In the genomic region with DNA sequence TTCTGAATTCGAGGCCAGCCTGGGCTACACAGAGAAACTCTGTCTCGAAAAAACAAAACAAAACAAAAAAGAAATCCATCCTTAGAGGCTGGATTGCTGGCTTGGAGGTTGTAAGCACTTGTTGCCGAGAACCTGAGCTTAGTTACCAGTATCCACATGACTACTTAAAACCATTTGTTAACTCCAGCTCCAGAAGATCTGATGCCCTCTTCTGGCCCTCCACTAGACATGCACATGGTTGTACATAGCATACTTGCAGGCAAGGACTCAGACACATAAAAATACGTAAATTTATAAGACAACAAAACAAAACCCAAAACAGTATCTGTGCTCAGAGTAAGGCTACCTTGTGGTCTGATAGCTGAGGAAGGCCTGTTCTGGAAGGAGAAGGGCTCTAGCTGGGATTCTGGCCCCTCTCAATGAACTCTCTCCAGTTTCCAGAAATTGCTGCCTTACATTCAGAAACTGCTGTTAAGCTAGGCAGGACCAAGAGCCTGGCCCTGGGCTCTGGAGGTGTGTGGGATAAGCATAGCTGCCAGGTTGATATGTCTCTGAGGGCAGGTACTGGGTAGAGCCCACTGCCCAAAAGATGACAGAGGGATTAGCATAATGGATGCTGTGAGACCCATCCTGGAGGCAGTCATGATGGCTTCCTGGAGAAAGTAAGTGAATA, we compare ENCODE assay signal across 17 mouse cellular contexts. TPM values are rescaled to one million over a fixed set of nuclear protein-coding genes. Genes with fewer than 3 reads are reported as not detected.
DNase-seq lines count a peak whose midpoint lies in the region; ATAC-seq and TF ChIP-seq lines count a peak whose summit lies in the region.
"Had no signal": no experiment of that assay in that cellular context is flagged by ENCODE, and none has a peak within 500 bp of the region (broad histone marks: within the 10 kb centered on the region; RNA-seq: fewer than 3 reads in every experiment).

No protein-coding gene starts in this region.

- no peak for ATAC-seq in CD4-positive, CD25-positive, alpha-beta regulatory T cell, adult 4 months
- ATAC-seq in heart, postnatal 0 days (ENCODE audit: insufficient read depth, low read depth): no peak
- ATAC-seq in liver, embryonic 14.5 days (ENCODE audit: insufficient read depth): no peak
- no peak for ATAC-seq in liver, embryonic 11.5 days (replicated peaks; ENCODE audit: low FRiP score)
- ATAC-seq: forebrain, embryonic 13.5 days; hindbrain, embryonic 16.5 days had no signal

- intact Hi-C loops in heart, postnatal 25 days (cut with DNase I): no loop called here

- peak overlapping the region; percentile 13; the same call in 1 of the 2 replicates for H3K27ac ChIP-seq in heart, postnatal 0 days (ENCODE audit: low read depth)
- H3K27ac ChIP-seq in liver, embryonic 14.5 days: no peak overlapping the region
- no peak overlapping the region for H3K27ac ChIP-seq in liver, embryonic 11.5 days (ENCODE audit: low read depth, low read length)
- H3K27ac ChIP-seq: liver, embryonic 15.5 days had no signal

- peak; percentile 46 for DNase-seq in CD4-positive, CD25-positive, alpha-beta regulatory T cell, adult 2 months (ENCODE audit: low read depth, low spot score)
- no peak for DNase-seq in heart, postnatal 0 days (ENCODE audit: low spot score)
- no peak for DNase-seq in heart, postnatal 25 days (ENCODE audit: low spot score)
- DNase-seq in liver, embryonic 14.5 days (ENCODE audit: low read depth in 3 of 3, low spot score in 3 of 3): no peak
- DNase-seq in liver, embryonic 11.5 days (ENCODE audit: low spot score): no peak
- peak; percentile 48 for DNase-seq in induced T-regulatory cell, adult 2 months (ENCODE audit: low read depth)
- DNase-seq in frontal cortex, postnatal 14 days (ENCODE audit: low spot score in 2 of 2): no peak
- DNase-seq: adrenal gland, adult 2 months; gastrocnemius, postnatal 36 days had no signal

- no peak overlapping the region for H3K9ac ChIP-seq in heart, postnatal 0 days (replicated peaks; ENCODE audit: low read depth, low read length)
- H3K9ac ChIP-seq in liver, embryonic 14.5 days (replicated peaks): no peak overlapping the region
- H3K9ac ChIP-seq in liver, embryonic 11.5 days (ENCODE audit: low read depth, low read length): no peak overlapping the region
- H3K9ac ChIP-seq: liver, embryonic 15.5 days had no signal

- TF ChIP-seq CTCF in heart, postnatal 0 days (IDR thresholded peaks at IDR 0.05; ENCODE audit: low read depth): 0 out of 2 replicates have a peak, but pooled peaks have one; percentile 14
- TF ChIP-seq CTCF in liver, embryonic 14.5 days (IDR thresholded peaks at IDR 0.05; ENCODE audit: low read depth): peak; percentile 24; the same call in 1 of the 2 replicates

- 93% methylated on average over 4 of the region's 4 CpGs for WGBS in heart, postnatal 0 days
- 74% methylated on average over 4 of the region's 4 CpGs for WGBS in liver, embryonic 14.5 days (ENCODE audit: insufficient replicate concordance)
- WGBS in liver, embryonic 11.5 days: 82% methylated on average over 4 of the region's 4 CpGs

- no peak overlapping the region for H3K4me3 ChIP-seq in heart, postnatal 0 days (ENCODE audit: low read depth, low read length)
- no peak overlapping the region for H3K4me3 ChIP-seq in liver, embryonic 14.5 days (ENCODE audit: insufficient read depth in 1 of 2, low read depth in 2 of 2, low read length in 2 of 2)
- H3K4me3 ChIP-seq in liver, embryonic 11.5 days (ENCODE audit: low read depth, low read length): no peak overlapping the region
- H3K4me3 ChIP-seq: forebrain, embryonic 13.5 days; liver, embryonic 15.5 days had no signal

- no peak for TF ChIP-seq EP300 in heart, postnatal 0 days (IDR thresholded peaks at IDR 0.05; ENCODE audit: low read depth)
- TF ChIP-seq EP300 in liver, embryonic 14.5 days (IDR thresholded peaks at IDR 0.05; ENCODE audit: low read depth): no peak

- no peak overlapping the region for H3K4me2 ChIP-seq in heart, postnatal 0 days (ENCODE audit: low read depth, low read length)
- H3K4me2 ChIP-seq in liver, embryonic 14.5 days (ENCODE audit: low read depth): no peak overlapping the region
- no peak overlapping the region for H3K4me2 ChIP-seq in liver, embryonic 11.5 days
- H3K4me2 ChIP-seq: forebrain, embryonic 13.5 days; liver, embryonic 15.5 days had no signal

- peaks cover 58% of the 10 kb centered on the region for H3K4me1 ChIP-seq in heart, postnatal 0 days (ENCODE audit: control insufficient read depth, insufficient read depth)
- H3K4me1 ChIP-seq in liver, embryonic 14.5 days (replicated peaks; ENCODE audit: control insufficient read depth in 2 of 2, insufficient read depth in 2 of 2, low read length in 1 of 2): peaks cover 0 to 19% of the 10 kb centered on the region in 2 experiments; a peak in 2 of 4 replicates
- H3K4me1 ChIP-seq in liver, embryonic 11.5 days (replicated peaks; ENCODE audit: control insufficient read depth, insufficient read depth, low read length): peaks cover 16% of the 10 kb centered on the region

- H3K9me3 ChIP-seq in heart, postnatal 0 days (replicated peaks; ENCODE audit: control insufficient read depth, low read length): no peaks in the 10 kb centered on the region
- H3K9me3 ChIP-seq in liver, embryonic 14.5 days (ENCODE audit: control insufficient read depth, low read length): no peaks in the 10 kb centered on the region
- H3K9me3 ChIP-seq in liver, embryonic 11.5 days (ENCODE audit: control insufficient read depth, low read length): no peaks in the 10 kb centered on the region
- H3K9me3 ChIP-seq: forebrain, embryonic 13.5 days; liver, embryonic 15.5 days had no signal

- peaks cover 59% of the 10 kb centered on the region for H3K36me3 ChIP-seq in heart, postnatal 0 days (replicated peaks; ENCODE audit: control insufficient read depth, insufficient read depth, low read length)
- H3K36me3 ChIP-seq in liver, embryonic 14.5 days (replicated peaks; ENCODE audit: control insufficient read depth, insufficient read depth, low read depth): peaks cover 35% of the 10 kb centered on the region
- peaks cover 43% of the 10 kb centered on the region for H3K36me3 ChIP-seq in liver, embryonic 11.5 days (ENCODE audit: control insufficient read depth, insufficient read depth, low read length)

- H3K27me3 ChIP-seq in heart, postnatal 0 days (ENCODE audit: control insufficient read depth, insufficient read depth, low read length): no peaks in the 10 kb centered on the region
- no peaks in the 10 kb centered on the region for H3K27me3 ChIP-seq in liver, embryonic 14.5 days (ENCODE audit: control insufficient read depth, insufficient read depth, low read length)
- no peaks in the 10 kb centered on the region for H3K27me3 ChIP-seq in liver, embryonic 11.5 days (replicated peaks; ENCODE audit: control insufficient read depth, insufficient read depth, low read length)
- H3K27me3 ChIP-seq: forebrain, embryonic 13.5 days; liver, embryonic 15.5 days had no signal

RNA-seq across cellular contexts. Expression of a gene that starts 4.8 kb away (rescaled TPM):
- polyA plus RNA-seq in CD4-positive, CD25-positive, alpha-beta regulatory T cell, adult 4 months (2017; shearing (Covaris generic)): 1 to 10 TPM; 2.8 to 4.4 TPM
- 12.9 and 47.1 TPM in 2 replicates for total RNA-seq in heart, postnatal 0 days (2014; rRNA removed; ENCODE audit: low replicate concordance)
- 14.7 and 15.9 TPM in 2 replicates for polyA plus RNA-seq in heart, postnatal 0 days (2015; fragmentation: Nextera tagmentation; extraction: Ambion mirVana)
- 100 to 1,000 TPM in 1 of 2 experiments, 10 to 100 TPM in 1; 94.8 to 104 TPM for total RNA-seq in heart, postnatal 25 days (2021)
- polyA plus RNA-seq in liver, embryonic 14.5 days (2012; rRNA removed): 15.9 and 18.1 TPM in 2 replicates
- 9.8 and 10.3 TPM in 2 replicates for polyA plus RNA-seq in liver, embryonic 14.5 days (2014; fragmentation: Nextera tagmentation; extraction: Ambion mirVana)
- 10.5 and 11.7 TPM in 2 replicates for polyA plus RNA-seq in liver, embryonic 11.5 days (2014; fragmentation: Nextera tagmentation; extraction: Ambion mirVana)

RNA-seq across cellular contexts. Expression of a gene that starts 19.6 kb away (rescaled TPM):
- polyA plus RNA-seq in CD4-positive, CD25-positive, alpha-beta regulatory T cell, adult 4 months (2017; shearing (Covaris generic)): 1 to 10 TPM in 1 of 2 experiments, not detected in 1; 2.4 TPM
- not detected in 2 replicates for total RNA-seq in heart, postnatal 0 days (2014; rRNA removed; ENCODE audit: low replicate concordance)
- polyA plus RNA-seq in heart, postnatal 0 days (2015; fragmentation: Nextera tagmentation; extraction: Ambion mirVana): not detected in 2 replicates
- total RNA-seq in heart, postnatal 25 days (2021): under 1 TPM in 1 of 2 experiments, not detected in 1; 0.91 TPM
- polyA plus RNA-seq in liver, embryonic 14.5 days (2012; rRNA removed): not detected in 2 replicates
- polyA plus RNA-seq in liver, embryonic 14.5 days (2014; fragmentation: Nextera tagmentation; extraction: Ambion mirVana): not detected in 2 replicates
- polyA plus RNA-seq in liver, embryonic 11.5 days (2014; fragmentation: Nextera tagmentation; extraction: Ambion mirVana): not detected in 2 replicates
- total RNA-seq: adrenal gland, adult 2 months; common myeloid progenitor, adult 5-6 weeks; gastrocnemius, postnatal 36 days; left cerebral cortex, postnatal 10 days; monocyte, adult 5-6 weeks had no signal
- polyA plus RNA-seq: adrenal gland, adult 2 months; embryonic facial prominence, embryonic 14.5 days; forebrain, embryonic 13.5 days; hindbrain, embryonic 16.5 days; liver, embryonic 15.5 days had no signal

RNA-seq across cellular contexts. Expression of a gene that starts 20.8 kb away (rescaled TPM):
- polyA plus RNA-seq in CD4-positive, CD25-positive, alpha-beta regulatory T cell, adult 4 months (2017; shearing (Covaris generic)): under 1 TPM in 1 of 2 experiments, not detected in 1; 0.25 TPM
- total RNA-seq in heart, postnatal 0 days (2014; rRNA removed; ENCODE audit: low replicate concordance): 13.9 TPM in 1 of 2 replicates, not detected in the other
- 0.10 and 0.12 TPM in 2 replicates for polyA plus RNA-seq in heart, postnatal 0 days (2015; fragmentation: Nextera tagmentation; extraction: Ambion mirVana)
- total RNA-seq in heart, postnatal 25 days (2021): 1 to 10 TPM; 3.7 to 4.4 TPM
- polyA plus RNA-seq in liver, embryonic 14.5 days (2012; rRNA removed): 0.90 and 1.1 TPM in 2 replicates
- polyA plus RNA-seq in liver, embryonic 14.5 days (2014; fragmentation: Nextera tagmentation; extraction: Ambion mirVana): 0.04 TPM in 1 of 2 replicates, not detected in the other
- polyA plus RNA-seq in liver, embryonic 11.5 days (2014; fragmentation: Nextera tagmentation; extraction: Ambion mirVana): 0.16 and 0.23 TPM in 2 replicates
- total RNA-seq: common myeloid progenitor, adult 5-6 weeks; monocyte, adult 5-6 weeks had no signal

RNA-seq across cellular contexts. Expression of a gene that starts 23.7 kb away (rescaled TPM):
- polyA plus RNA-seq in CD4-positive, CD25-positive, alpha-beta regulatory T cell, adult 4 months (2017; shearing (Covaris generic)): 10 to 100 TPM; 27.2 to 36.9 TPM
- total RNA-seq in heart, postnatal 0 days (2014; rRNA removed; ENCODE audit: low replicate concordance): 50.8 and 66.2 TPM in 2 replicates
- 43.5 and 46.4 TPM in 2 replicates for polyA plus RNA-seq in heart, postnatal 0 days (2015; fragmentation: Nextera tagmentation; extraction: Ambion mirVana)
- 10 to 100 TPM; 58.2 to 66.7 TPM for total RNA-seq in heart, postnatal 25 days (2021)
- 3.4 and 3.6 TPM in 2 replicates for polyA plus RNA-seq in liver, embryonic 14.5 days (2012; rRNA removed)
- polyA plus RNA-seq in liver, embryonic 14.5 days (2014; fragmentation: Nextera tagmentation; extraction: Ambion mirVana): 10.8 and 11.8 TPM in 2 replicates
- 21.4 and 21.7 TPM in 2 replicates for polyA plus RNA-seq in liver, embryonic 11.5 days (2014; fragmentation: Nextera tagmentation; extraction: Ambion mirVana)

RNA-seq across cellular contexts. Expression of a gene that starts 24.9 kb away (rescaled TPM):
- polyA plus RNA-seq in CD4-positive, CD25-positive, alpha-beta regulatory T cell, adult 4 months (2017; shearing (Covaris generic)): 10 to 100 TPM; 11.3 to 12.8 TPM
- 45.4 and 53.8 TPM in 2 replicates for total RNA-seq in heart, postnatal 0 days (2014; rRNA removed; ENCODE audit: low replicate concordance)
- polyA plus RNA-seq in heart, postnatal 0 days (2015; fragmentation: Nextera tagmentation; extraction: Ambion mirVana): 27.2 and 32.8 TPM in 2 replicates
- 10 to 100 TPM; 23.6 to 26.3 TPM for total RNA-seq in heart, postnatal 25 days (2021)
- 4.6 and 5.1 TPM in 2 replicates for polyA plus RNA-seq in liver, embryonic 14.5 days (2012; rRNA removed)
- 10.9 and 11.4 TPM in 2 replicates for polyA plus RNA-seq in liver, embryonic 14.5 days (2014; fragmentation: Nextera tagmentation; extraction: Ambion mirVana)
- polyA plus RNA-seq in liver, embryonic 11.5 days (2014; fragmentation: Nextera tagmentation; extraction: Ambion mirVana): 24.2 and 25.6 TPM in 2 replicates

Comparison
In these comparisons a context has a peak if more than half of its experiments do, and no peak if none do; other contexts are left out.
1. DNase-seq: peak in CD4-positive, CD25-positive, alpha-beta regulatory T cell, adult 2 months (single experiment) and induced T-regulatory cell, adult 2 months (single experiment); none in heart, postnatal 0 days (single experiment), heart, postnatal 25 days (single experiment), liver, embryonic 14.5 days (0 of 3), liver, embryonic 11.5 days (single experiment) and frontal cortex, postnatal 14 days (0 of 2).